Mouse (Mus musculus): ENCODE results near the gene Slc30a6. TPM values are rescaled to one million over a fixed set of nuclear protein-coding genes. Genes with fewer than 3 reads are reported as not detected.

Slc30a6 gene
- total and polyA plus RNA-seq, 2 experiments from 2014 or later: 18.8 to 24.4 TPM

- Histone ChIP-seq H3K36me3 (ENCODE audit: insufficient read depth) (no peaks in the 10 kb centered on the region), H3K9me3 (ENCODE audit: low read length) (no peaks in the 10 kb centered on the region), H3K4me1 (ENCODE audit: insufficient read depth) (no peaks in the 10 kb centered on the region), H3K4me2 (ENCODE audit: low read depth) (no peak overlapping the region), H3K9ac (no peak overlapping the region), H3K27me3 (ENCODE audit: insufficient read depth, low read length) (no peaks in the 10 kb centered on the region), H3K4me3 (ENCODE audit: low read depth, low read length) (no peak overlapping the region), H3K27ac (ENCODE audit: low read depth, low read length) (no peak overlapping the region)
- no peak for TF ChIP-seq CTCF (IDR thresholded peaks at IDR 0.05; ENCODE audit: low read depth)
- WGBS: 84% methylated on average over 9 of the region's 9 CpGs
- ATAC-seq (no peak), DNase-seq (no peak)
These were observed 42.4 kb downstream of the Slc30a6 start for GRCm38 (mm10) chr17:74437762-74438161.

GRCm38 (mm10) chr17:74440486-74440885, 45.1 kb downstream of the Slc30a6 start:
- DNase-seq: no peak
- Histone ChIP-seq H3K4me2 (ENCODE audit: low read depth) (no peak overlapping the region), H3K36me3 (ENCODE audit: insufficient read depth) (no peaks in the 10 kb centered on the region), H3K4me3 (ENCODE audit: low read depth, low read length) (no peak overlapping the region), H3K27me3 (ENCODE audit: insufficient read depth, low read length) (no peaks in the 10 kb centered on the region), H3K27ac (ENCODE audit: low read depth, low read length) (no peak overlapping the region), H3K4me1 (ENCODE audit: insufficient read depth) (no peaks in the 10 kb centered on the region), H3K9me3 (ENCODE audit: low read length) (no peaks in the 10 kb centered on the region), H3K9ac (no peak overlapping the region)
- no peak for ATAC-seq
- WGBS: 89% methylated on average over 5 of the region's 5 CpGs
- TF ChIP-seq CTCF (IDR thresholded peaks at IDR 0.05; ENCODE audit: low read depth): no peak

DNA sequence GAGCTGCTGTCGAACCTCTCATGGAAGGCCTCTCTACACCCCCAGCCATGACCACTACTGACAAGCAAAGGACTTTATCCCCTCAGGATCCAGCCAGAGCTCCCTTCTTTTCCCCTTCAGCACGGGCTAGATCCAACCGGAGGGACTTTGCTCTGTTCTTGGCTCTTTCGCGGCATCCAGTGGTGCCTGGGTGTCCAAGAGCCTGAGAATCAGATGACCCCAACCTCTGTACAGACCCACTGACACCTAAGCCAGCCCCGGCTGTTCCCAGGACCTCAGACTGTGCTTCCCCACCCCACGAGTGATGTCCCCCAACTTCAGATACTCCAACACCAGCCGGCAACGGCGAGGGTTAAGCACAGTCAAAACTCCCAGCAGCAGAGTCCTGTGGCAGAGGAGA, 54.4 kb downstream of the Slc30a6 start:
- no peak for TF ChIP-seq CTCF (IDR thresholded peaks at IDR 0.05; ENCODE audit: low read depth)
- 86% methylated on average over 10 of the region's 10 CpGs for WGBS
- Histone ChIP-seq H3K4me3 (ENCODE audit: low read depth, low read length) (no peak overlapping the region), H3K4me1 (ENCODE audit: insufficient read depth) (no peaks in the 10 kb centered on the region), H3K4me2 (ENCODE audit: low read depth) (no peak overlapping the region), H3K36me3 (ENCODE audit: insufficient read depth) (no peaks in the 10 kb centered on the region), H3K27ac (ENCODE audit: low read depth, low read length) (no peak overlapping the region), H3K9ac (no peak overlapping the region), H3K9me3 (ENCODE audit: low read length) (no peaks in the 10 kb centered on the region), H3K27me3 (ENCODE audit: insufficient read depth, low read length) (no peaks in the 10 kb centered on the region)
- ATAC-seq (no peak), DNase-seq (no peak)

- no peaks in the 10 kb centered on the region for H3K27me3 ChIP-seq (ENCODE audit: insufficient read depth, low read length)
- no peak for TF ChIP-seq CTCF (IDR thresholded peaks at IDR 0.05; ENCODE audit: low read depth)
- H3K4me2 ChIP-seq (ENCODE audit: low read depth): no peak overlapping the region
- no peak overlapping the region for H3K27ac ChIP-seq (ENCODE audit: low read depth, low read length)
- H3K9me3 ChIP-seq (ENCODE audit: low read length): no peaks in the 10 kb centered on the region
- DNase-seq (no peak), ATAC-seq (no peak)
- H3K9ac ChIP-seq: no peak overlapping the region
- H3K36me3 ChIP-seq (ENCODE audit: insufficient read depth): no peaks in the 10 kb centered on the region
- no peaks in the 10 kb centered on the region for H3K4me1 ChIP-seq (ENCODE audit: insufficient read depth)
- H3K4me3 ChIP-seq (ENCODE audit: low read depth, low read length): no peak overlapping the region
- 83% methylated on average over 3 of the region's 3 CpGs for WGBS
These were observed 58.5 kb downstream of the Slc30a6 start for GRCm38 (mm10) chr17:74453928-74454327.

DNA sequence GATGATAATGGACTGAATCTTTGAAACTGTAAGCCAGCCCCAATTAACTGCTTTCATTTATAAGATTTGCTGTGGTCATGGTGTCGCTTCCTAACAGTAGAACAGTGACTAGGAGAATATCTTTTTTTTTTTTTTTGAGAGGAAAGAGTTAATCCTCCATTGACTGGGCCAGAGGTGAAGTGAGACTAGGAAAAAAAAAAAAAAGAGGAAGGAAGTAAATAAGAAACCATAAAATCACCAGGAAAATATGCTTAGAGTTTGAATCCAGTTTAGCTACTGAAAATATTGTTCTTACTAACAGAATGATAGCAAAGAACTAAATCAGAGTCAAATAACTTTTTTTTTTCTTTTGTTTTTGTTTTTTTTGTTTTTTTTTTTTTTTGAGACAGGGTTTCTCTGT, 59.3 kb downstream of the Slc30a6 start:
- no peak for DNase-seq
- WGBS: 86% methylated on average over 1 of the region's 1 CpGs
- TF ChIP-seq CTCF (IDR thresholded peaks at IDR 0.05; ENCODE audit: low read depth): no peak

GRCm38 (mm10) chr17:74455426-74455825, 60.0 kb downstream of the Slc30a6 start:
- no peaks in the 10 kb centered on the region for H3K9me3 ChIP-seq (ENCODE audit: low read length)
- no peak overlapping the region for H3K4me2 ChIP-seq (ENCODE audit: low read depth)
- no peak for TF ChIP-seq CTCF (IDR thresholded peaks at IDR 0.05; ENCODE audit: low read depth)
- 89% methylated on average over 4 of the region's 4 CpGs for WGBS
- H3K4me1 ChIP-seq (ENCODE audit: insufficient read depth): no peaks in the 10 kb centered on the region
- ATAC-seq (no peak), DNase-seq (no peak)
- no peaks in the 10 kb centered on the region for H3K36me3 ChIP-seq (ENCODE audit: insufficient read depth)
- H3K4me3 ChIP-seq (ENCODE audit: low read depth, low read length): no peak overlapping the region
- no peaks in the 10 kb centered on the region for H3K27me3 ChIP-seq (ENCODE audit: insufficient read depth, low read length)
- no peak overlapping the region for H3K27ac ChIP-seq (ENCODE audit: low read depth, low read length)
- no peak overlapping the region for H3K9ac ChIP-seq

More for the DNA sequence above, 59.3 kb downstream of the Slc30a6 start:
- Histone ChIP-seq H3K9me3 (ENCODE audit: low read length) (no peaks in the 10 kb centered on the region), H3K27ac (ENCODE audit: low read depth, low read length) (no peak overlapping the region), H3K36me3 (ENCODE audit: insufficient read depth) (no peaks in the 10 kb centered on the region), H3K4me2 (ENCODE audit: low read depth) (no peak overlapping the region), H3K4me3 (ENCODE audit: low read depth, low read length) (no peak overlapping the region), H3K27me3 (ENCODE audit: insufficient read depth, low read length) (no peaks in the 10 kb centered on the region), H3K4me1 (ENCODE audit: insufficient read depth) (no peaks in the 10 kb centered on the region), H3K9ac (no peak overlapping the region)
- no peak for ATAC-seq

DNA sequence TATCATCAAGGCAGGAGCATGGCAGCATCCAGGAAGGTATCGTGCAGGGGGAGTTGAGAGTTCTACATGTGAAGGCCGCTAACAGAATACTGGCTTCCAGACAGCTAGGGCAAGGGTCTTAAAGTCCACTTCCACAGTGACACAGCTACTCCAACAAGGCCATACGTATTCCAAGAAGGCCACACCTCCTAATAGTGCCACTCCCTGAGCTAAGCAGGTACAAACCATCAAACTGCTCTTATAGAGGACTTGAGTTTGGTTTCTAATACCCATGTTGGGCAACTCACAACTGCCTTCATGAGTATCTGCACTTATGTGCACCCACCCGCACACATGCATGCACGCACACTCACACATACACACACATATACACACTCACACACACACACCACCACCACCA, 61.4 kb downstream of the Slc30a6 start:
- no peak for TF ChIP-seq CTCF (IDR thresholded peaks at IDR 0.05; ENCODE audit: low read depth)

More for the DNA sequence above, 61.4 kb downstream of the Slc30a6 start:
- Histone ChIP-seq H3K27ac (ENCODE audit: low read depth, low read length) (no peak overlapping the region), H3K27me3 (ENCODE audit: insufficient read depth, low read length) (no peaks in the 10 kb centered on the region), H3K9me3 (ENCODE audit: low read length) (no peaks in the 10 kb centered on the region), H3K4me1 (ENCODE audit: insufficient read depth) (no peaks in the 10 kb centered on the region), H3K9ac (no peak overlapping the region), H3K4me3 (ENCODE audit: low read depth, low read length) (no peak overlapping the region), H3K36me3 (ENCODE audit: insufficient read depth) (no peaks in the 10 kb centered on the region), H3K4me2 (ENCODE audit: low read depth) (no peak overlapping the region)
- no peak for DNase-seq
- no peak for ATAC-seq
- 94% methylated on average over 5 of the region's 5 CpGs for WGBS

Data from forebrain, postnatal 0 days (tissue).